Mouse (Mus musculus): ENCODE measurements around the gene Rnf26.
A peak's percentile ranks its signal among the peaks of the same experiment; 100 is the strongest.

Rnf26 gene

GRCm38 (mm10) chr9:44047571-44048490, 65.5 kb downstream of the Rnf26 start:
- DNase-seq (ENCODE audit: low read depth, low spot score), result no peak

GRCm38 (mm10) chr9:44047071-44047470, 66.2 kb downstream of the Rnf26 start:
- peak; percentile 72 for DNase-seq (ENCODE audit: low read depth, low spot score)

GRCm38 (mm10) chr9:44046426-44046825, 66.9 kb downstream of the Rnf26 start:
- no peak for DNase-seq (ENCODE audit: low read depth, low spot score)

GRCm38 (mm10) chr9:44045884-44046272, 67.4 kb downstream of the Rnf26 start:
- DNase-seq (ENCODE audit: low read depth, low spot score), result no peak
